Mouse (Mus musculus) retina, postnatal 7 days (tissue): ENCODE results near the gene Krtap1-5.
"Not testable (repeated sequence)": the region's sequence is repeated elsewhere in the genome, so short reads cannot be mapped to it uniquely, and the experiment has no call there.

ENCODE experiments used
- DNase-seq: peaks from one replicate; pipeline ENCODE4 v3.0.0-alpha.2; 2012; ENCODE audit warnings: low read depth, low spot score

Krtap1-5 gene

DNA sequence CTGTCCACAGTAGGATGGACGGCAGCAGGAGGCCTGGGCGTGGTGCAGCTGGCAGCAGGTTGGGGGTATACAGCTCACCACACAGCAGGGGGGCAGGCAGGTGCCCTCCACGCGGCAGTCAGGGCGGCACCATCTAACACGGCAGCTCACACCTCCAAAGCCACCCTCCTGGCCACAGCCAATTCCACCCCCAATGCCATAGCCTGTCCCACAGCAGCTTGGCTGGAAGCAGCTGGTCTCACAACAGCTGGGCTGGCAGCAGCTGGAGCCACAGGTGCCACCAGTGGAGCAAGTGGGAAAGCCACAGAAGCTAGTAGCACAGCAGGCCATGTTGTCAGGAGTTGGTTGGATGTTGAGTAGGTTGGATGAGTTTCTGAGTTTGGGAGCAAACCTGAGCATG, at the start of gene Krtap1-5:
TSS of gene Krtap1-5 (minus strand) at position 381 of the 400 bp plus-strand sequence.
- no peak for DNase-seq

- DNase-seq, result no peak
Observed at GRCm38 (mm10) chr11:99628138-99628537, 47.3 kb upstream of the Krtap1-5 start, which contains the start of gene Krtap4-1. Gene Krtap4-1 (minus strand): TSS chr11:99628238.

DNA sequence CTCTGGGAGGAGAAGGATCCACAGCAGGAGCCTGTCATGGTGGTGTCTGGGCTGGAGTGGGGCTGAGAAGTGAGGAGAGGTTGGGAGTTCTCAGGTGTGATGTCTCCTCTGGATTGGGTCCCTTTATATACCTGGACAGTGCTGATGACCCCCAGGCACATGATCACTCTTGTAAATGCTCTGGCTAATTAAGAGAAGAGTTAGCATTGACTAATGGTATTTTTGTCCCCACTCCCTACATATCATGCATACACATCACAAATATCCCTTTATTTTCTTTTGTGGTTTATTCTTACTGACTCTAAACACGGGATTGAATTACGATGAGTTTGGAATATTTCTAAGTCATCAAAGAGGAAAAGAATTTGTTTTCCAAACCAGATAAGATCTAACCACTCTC, 39.5 kb upstream of the Krtap1-5 start, which contains the start of gene Gm11562:
TSS of gene Gm11562 (minus strand) at position 101 of the 400 bp plus-strand sequence.
- no peak for DNase-seq

DNA sequence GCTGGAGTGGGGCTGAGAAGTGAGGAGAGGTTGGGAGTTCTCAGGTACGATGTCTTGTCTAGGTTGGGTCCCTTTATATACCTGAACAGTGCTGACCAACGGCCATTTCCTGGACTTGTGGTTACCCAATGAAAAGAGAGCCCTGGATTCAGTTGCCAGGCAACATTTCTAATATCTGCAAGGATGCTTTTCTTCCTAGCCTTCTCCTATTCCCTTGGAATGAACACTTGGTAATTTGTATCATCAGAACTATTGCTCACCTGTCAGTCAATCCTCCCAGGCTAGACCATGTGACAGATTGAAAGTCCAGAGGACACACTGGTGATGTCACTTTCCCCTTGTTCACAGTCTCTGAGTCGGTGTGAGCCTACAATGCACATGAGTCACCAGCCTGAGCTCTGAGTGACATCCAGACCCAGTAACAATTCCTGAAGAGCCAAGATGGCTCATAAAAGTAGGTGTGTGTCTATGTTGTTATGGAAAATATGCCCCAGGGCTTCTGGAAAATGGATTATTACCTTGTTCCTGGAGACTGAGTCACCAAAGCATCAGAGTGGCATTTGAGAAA, 34.1 kb upstream of the Krtap1-5 start, which contains the start of gene Krtap2-4:
TSS of gene Krtap2-4 (minus strand) at position 51 of the 568 bp plus-strand sequence.
- no peak for DNase-seq

DNA sequence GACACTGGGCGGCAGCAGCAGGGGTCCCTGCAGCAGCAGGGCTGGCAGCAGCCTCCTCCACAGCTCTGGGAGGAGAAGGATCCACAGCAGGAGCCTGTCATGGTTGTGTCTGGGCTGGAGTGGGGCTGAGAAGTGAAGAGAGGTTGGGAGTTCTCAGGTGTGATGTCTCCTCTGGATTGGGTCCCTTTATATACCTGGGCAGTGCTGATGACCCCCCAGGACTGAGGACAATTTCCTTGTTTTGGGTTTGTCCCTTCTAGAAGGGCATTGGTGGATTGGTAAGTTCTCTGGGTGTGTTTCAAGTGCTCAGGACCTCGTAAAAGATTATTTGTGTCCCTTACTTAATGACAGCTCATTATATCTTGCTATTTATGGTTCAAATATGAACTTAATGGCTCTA, 29.3 kb upstream of the Krtap1-5 start, which contains the start of gene Gm11937:
TSS of gene Gm11937 (minus strand) at position 101 of the 400 bp plus-strand sequence.
- not testable (repeated sequence) for DNase-seq

- DNase-seq, result no peak
Observed at GRCm38 (mm10) chr11:99609126-99609525, 28.3 kb upstream of the Krtap1-5 start.

- DNase-seq, result not testable (repeated sequence)
Observed at GRCm38 (mm10) chr11:99603208-99603607, 22.4 kb upstream of the Krtap1-5 start, which contains the start of gene Gm11938. Gene Gm11938 (minus strand): TSS chr11:99603308.

GRCm38 (mm10) chr11:99597742-99598141, 16.9 kb upstream of the Krtap1-5 start, which contains the start of gene Krtap9-3:
Gene Krtap9-3 (minus strand): TSS chr11:99598105.
- not testable (repeated sequence) for DNase-seq

GRCm38 (mm10) chr11:99590981-99591380, 10.2 kb upstream of the Krtap1-5 start, which contains the start of gene Krtap1-3:
Gene Krtap1-3 (minus strand): TSS chr11:99591339.
- DNase-seq, result no peak

- DNase-seq, result no peak
Observed at GRCm38 (mm10) chr11:99585096-99585495, 4.3 kb upstream of the Krtap1-5 start.

DNA sequence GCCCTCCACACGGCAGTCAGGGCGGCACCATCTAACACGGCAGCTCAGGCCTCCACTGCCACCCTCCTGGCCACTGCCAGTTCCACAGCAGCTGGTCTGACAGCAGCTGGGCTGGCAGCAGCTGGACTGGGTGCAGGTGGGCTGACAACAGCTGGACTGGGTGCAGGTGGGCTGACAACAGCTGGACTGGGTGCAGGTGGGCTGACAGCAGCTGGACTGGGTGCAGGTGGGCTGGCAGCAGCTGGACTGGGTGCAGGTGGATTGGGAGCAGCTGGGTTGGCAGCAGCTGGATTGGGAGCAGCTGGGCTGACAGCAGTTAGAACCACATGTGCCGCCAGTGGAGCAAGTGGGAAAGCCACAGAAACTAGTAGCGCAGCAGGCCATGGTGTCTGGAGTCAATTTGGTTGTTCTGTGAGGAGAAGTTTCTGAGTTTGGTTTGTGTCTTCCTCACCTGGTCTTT, 2.5 kb upstream of the Krtap1-5 start, which contains the start of gene Krtap1-4:
TSS of gene Krtap1-4 (minus strand) at position 410 of the 460 bp plus-strand sequence.
- DNase-seq, result no peak

DNA sequence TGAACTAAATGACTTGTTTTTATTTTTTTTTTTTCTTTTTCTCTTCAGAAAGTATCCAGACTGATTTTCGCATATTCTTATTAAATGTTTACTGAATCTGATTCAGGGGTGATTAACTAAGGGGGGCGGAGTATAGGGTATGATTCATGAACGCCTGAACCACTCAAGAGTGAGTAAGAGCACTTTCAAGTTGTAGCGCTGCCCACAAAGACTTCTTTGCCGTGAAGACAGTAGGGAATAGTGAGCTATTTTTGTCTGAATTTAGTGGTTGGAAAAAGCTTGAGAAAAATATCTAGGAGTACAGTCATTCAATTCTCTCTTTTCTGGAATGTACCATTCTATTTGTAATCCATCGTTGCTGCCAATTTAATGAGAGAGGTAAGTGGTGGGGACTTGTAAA, 748 bp upstream of the Krtap1-5 start:
- DNase-seq, result no peak

- no peak for DNase-seq
Observed at GRCm38 (mm10) chr11:99581051-99581450, 235 bp upstream of the Krtap1-5 start.

DNA sequence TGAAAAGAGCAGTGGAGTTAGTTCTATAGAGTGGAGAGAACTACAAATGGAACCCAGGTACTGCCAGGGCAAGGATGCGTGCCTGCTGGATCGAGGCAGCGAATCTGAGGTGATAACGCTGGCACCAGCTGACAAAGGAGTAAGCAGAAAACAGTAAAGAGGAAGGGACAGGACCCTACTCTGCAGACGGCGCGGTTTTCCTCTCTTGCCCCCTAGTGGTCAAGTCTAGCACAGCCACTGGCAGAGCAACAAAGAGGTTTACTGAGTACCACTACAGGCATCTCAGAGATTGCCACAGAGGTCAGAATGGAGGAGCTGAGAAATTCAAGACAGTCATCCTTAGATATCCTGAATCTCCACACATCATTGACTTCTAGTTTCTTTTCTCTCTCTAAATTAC, 6.7 kb downstream of the Krtap1-5 start:
- peak; percentile 54 for DNase-seq

DNA sequence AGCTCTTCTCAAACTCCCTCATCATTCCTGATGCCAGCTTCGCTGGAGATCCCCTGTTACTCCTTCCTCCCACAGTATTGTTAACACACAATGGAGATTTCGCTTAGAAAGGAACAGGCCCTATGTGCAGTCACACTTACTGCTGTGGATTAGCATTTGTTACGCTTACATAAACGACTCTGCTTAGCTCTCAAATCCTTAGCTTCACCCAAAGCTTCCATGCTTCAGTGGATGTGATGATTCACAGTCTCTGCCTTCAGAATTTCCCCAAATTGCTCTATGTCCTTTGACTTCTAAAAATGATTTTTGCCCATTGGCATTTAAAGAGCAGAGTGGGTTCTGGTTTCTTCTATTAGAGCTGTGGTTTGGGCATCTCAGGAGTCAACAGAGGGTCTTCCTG, 7.7 kb downstream of the Krtap1-5 start:
- DNase-seq, result no peak

- no peak for DNase-seq
Observed at GRCm38 (mm10) chr11:99566530-99566929, 14.3 kb downstream of the Krtap1-5 start, which contains the start of gene Krtap3-1. Gene Krtap3-1 (minus strand): TSS chr11:99566630.

GRCm38 (mm10) chr11:99562580-99562979, 18.2 kb downstream of the Krtap1-5 start:
- no peak for DNase-seq

- no peak for DNase-seq
Observed at GRCm38 (mm10) chr11:99559366-99559765, 21.4 kb downstream of the Krtap1-5 start, which contains the start of gene Gm11939. Gene Gm11939 (minus strand): TSS chr11:99559466.

DNA sequence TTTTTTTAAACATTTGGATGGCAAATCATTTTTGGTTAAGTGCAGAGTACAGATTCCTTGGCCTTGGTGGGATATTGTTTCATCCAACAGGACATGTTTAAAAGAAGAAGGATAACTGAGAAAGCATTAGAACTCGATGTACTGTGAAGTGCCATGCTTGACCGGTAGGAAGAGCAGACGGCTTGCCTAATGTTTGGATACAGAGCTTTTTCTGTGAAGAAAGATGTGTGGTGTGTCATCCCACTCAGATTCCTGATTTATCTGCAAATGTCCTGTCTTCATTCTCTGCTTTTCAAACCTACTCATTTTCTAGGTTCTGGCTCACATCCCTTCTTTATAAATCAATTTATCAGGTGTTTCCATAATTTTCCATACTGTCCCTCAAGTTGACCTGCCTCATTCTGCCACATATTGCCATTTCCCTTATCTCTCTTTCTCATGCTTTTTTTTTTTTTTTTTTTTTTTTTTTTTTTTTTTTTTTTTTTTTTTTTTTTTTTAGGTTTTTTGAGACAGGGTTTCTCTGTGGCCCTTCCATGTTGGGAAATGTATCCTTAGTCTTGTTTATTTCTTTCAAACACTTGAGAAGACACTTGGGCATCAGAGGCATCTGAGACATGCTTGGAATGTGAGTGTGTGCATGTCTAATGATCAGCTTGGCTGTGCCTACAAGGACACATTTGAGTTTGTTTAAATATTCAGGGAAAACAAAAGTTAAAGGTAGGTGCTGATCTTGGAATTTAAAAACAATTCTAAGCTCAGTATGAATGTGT, 22.7 kb downstream of the Krtap1-5 start:
- DNase-seq, result no peak

- no peak for DNase-seq
Observed at GRCm38 (mm10) chr11:99556753-99557152, 24.1 kb downstream of the Krtap1-5 start, which contains the start of gene Krtap3-2. Gene Krtap3-2 (minus strand): TSS chr11:99556853.

DNA sequence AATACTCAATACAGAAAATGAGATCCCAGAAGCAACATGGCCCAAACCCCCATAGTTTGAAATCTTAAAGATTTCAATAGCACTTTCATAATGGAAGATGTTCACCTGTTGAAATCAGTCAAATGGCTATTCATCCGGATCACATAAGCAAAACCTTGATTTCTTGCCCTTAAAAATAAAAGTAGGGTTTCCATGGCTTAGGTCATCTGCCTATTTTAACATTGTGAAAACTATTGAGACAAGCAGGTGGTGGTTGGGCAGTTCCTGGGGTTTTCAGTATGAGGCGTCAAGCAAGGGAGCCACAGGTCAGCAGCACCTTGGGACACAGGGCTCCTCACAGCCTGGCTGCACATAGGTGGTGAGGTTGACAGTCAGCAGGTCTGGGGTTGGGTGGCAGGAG, 24.6 kb downstream of the Krtap1-5 start:
- no peak for DNase-seq

GRCm38 (mm10) chr11:99550765-99551164, 30.1 kb downstream of the Krtap1-5 start, which contains the start of gene Krtap3-3:
Gene Krtap3-3 (minus strand): TSS chr11:99550865.
- DNase-seq, result no peak
